Mouse (Mus musculus) olfactory bulb, adult 2 months (tissue): ENCODE data around the gene Cald1.

Experiments used
- CTCF ChIP-seq: fragments of 200-500 bp; IDR thresholded peaks from 2 replicates; pipeline ENCODE4 v1.5.1; 2012; ENCODE audit warnings: low read depth, mild to moderate bottlenecking, low read length, moderate library complexity; ENCODE audit not compliant: insufficient read depth
- POLR2A ChIP-seq: fragments of 200-500 bp; IDR thresholded peaks from 2 replicates; pipeline ENCODE4 v1.6.1; 2012; ENCODE audit warnings: mild to moderate bottlenecking, low read depth, low read length, moderate library complexity; ENCODE audit not compliant: insufficient read depth

DNA sequence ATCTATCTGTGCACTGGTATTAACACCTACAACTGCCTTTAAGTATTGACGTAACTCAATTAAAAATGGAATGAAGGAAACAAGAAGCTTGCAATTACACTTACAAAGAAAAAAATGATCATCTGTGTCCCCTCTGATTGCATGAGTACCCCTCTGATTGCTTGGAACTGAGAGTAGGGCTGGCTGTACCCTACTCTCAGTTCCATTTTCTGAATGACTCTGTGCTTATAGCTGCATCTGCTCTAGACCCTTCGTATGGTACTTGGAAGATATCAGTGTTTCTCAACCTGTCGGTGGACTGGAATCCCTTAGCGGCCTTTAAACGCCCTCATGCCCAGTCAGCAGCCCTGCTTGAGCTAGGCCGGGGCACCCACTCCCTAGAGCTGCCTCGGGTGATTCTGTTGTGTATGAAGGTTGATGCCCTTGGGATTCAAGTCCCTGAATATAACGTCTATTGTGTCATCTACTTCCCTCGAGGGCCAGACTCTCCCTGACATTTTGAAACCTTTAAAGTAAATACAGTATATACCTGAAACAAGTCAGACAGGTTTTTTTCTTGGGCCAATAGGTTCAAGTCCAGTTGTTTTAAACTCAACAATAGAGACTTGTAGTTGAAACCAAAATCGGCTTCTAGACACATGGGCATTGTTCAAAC is 125.1 kb downstream of the Cald1 start:
- TF ChIP-seq CTCF (no peak), POLR2A (no peak)
